ENCODE assay signal across 17 mouse cellular contexts in the genomic region with DNA sequence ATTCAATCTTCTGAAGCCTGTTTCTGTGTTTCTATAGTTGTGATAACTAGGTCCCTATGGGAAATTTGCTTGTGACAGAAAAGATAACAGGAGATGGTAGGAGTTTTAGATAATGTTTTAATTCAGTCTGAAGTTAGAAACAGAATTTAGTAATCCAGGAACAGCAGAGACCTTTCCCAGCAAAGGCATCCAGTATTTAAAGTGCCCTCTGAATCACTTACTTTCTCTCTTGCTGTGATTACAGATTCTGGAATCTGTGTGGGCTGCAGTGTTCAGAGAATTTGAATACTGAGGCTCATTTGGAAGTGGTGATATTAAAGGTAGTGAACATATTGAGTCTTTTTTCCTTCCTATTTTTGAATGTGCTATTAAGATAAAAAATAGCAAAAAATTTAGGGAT.
"Had no signal": no experiment of that assay in that cellular context is flagged by ENCODE, and none has a peak within 500 bp of the region (broad histone marks: within the 10 kb centered on the region; RNA-seq: fewer than 3 reads in every experiment).

No protein-coding gene starts in this region.

- ATAC-seq: midbrain, embryonic 16.5 days had no signal

- DNase-seq: lung, adult 18-20 months; lung, embryonic 14.5 days; lung, postnatal 10 days; lung, postnatal 4 days; midbrain, embryonic 14.5 days; thymus, adult 2 months; thymus, postnatal 14 days; thymus, postnatal 36 days had no signal

- H3K4me1 ChIP-seq: midbrain, embryonic 10.5 days; midbrain, embryonic 12.5 days; neural tube, embryonic 15.5 days; stomach, embryonic 15.5 days had no signal

- H3K27ac ChIP-seq: liver, embryonic 14.5 days; midbrain, embryonic 10.5 days; midbrain, embryonic 12.5 days; neural tube, embryonic 13.5 days; neural tube, embryonic 15.5 days; stomach, embryonic 15.5 days; stomach, postnatal 0 days had no signal

- H3K4me3 ChIP-seq: midbrain, embryonic 10.5 days; midbrain, embryonic 12.5 days; myocyte; neural tube, embryonic 13.5 days; neural tube, embryonic 15.5 days; stomach, embryonic 15.5 days had no signal
